In the genomic region with DNA sequence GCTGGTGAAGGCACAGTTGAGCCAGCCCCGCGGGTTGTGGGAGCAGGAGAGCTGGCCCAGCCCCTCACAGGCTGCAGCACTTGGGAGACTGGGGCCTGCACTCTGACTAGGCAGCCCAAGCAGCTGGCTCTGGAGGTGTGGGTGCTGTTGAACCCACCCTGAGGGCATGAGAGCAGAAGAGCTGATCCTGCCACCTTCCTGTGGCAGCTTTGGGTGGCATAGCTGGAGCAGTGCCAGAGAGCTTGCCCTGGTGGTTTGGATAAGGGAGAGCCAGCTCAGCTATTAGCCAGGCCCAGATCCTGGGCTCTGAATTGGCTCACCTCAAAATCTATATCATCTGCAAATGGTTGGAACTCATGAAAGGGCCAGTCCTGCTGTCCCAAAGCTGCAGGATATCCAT, we compare ENCODE assay signal across 17 mouse cellular contexts. TPM values are rescaled to one million over a fixed set of nuclear protein-coding genes. Genes with fewer than 3 reads are reported as not detected.
A peak's percentile ranks its signal among the peaks of the same experiment; 100 is the strongest.
DNase-seq lines count a peak whose midpoint lies in the region; TF ChIP-seq lines count a peak whose summit lies in the region.
"Had no signal": no experiment of that assay in that cellular context is flagged by ENCODE, and none has a peak within 500 bp of the region (broad histone marks: within the 10 kb centered on the region; RNA-seq: fewer than 3 reads in every experiment).

No protein-coding gene starts in this region.

- peak overlapping the region; percentile 22; the same call in 1 of the 2 replicates for H3K4me3 ChIP-seq in testis, adult 2 months (ENCODE audit: control insufficient read depth, low read depth, low read length)
- H3K4me3 ChIP-seq: heart, embryonic 13.5 days; hindbrain, embryonic 15.5 days; limb, embryonic 15.5 days; myocyte had no signal

- peak; percentile 7 to 42 for DNase-seq in heart, postnatal 14 days
- no peak for DNase-seq in heart, adult 8-10 months (ENCODE audit: low spot score)
- DNase-seq in testis, postnatal 10 days (ENCODE audit: low spot score) = no peak
- DNase-seq in kidney, postnatal 25 days = peak; percentile 74 to 79
- DNase-seq in urinary bladder, adult 2 months (ENCODE audit: low spot score) = no peak
- no peak for DNase-seq in layer of hippocampus, adult 9-10 months (ENCODE audit: low spot score)
- DNase-seq in cerebellum, postnatal 4 days (ENCODE audit: low spot score in 2 of 2) = no peak
- DNase-seq: B cell, adult 2 months; embryo, embryonic 11 days; gastrocnemius, postnatal 25 days; lung, postnatal 10 days had no signal

- no peaks in the 10 kb centered on the region for H3K27me3 ChIP-seq in testis, adult 2 months (ENCODE audit: control insufficient read depth, insufficient read depth, low read length)
- H3K27me3 ChIP-seq: heart, embryonic 13.5 days; hindbrain, embryonic 15.5 days; limb, embryonic 15.5 days had no signal

- no peak for TF ChIP-seq CTCF in testis, adult 2 months (IDR thresholded peaks at IDR 0.05; ENCODE audit: control insufficient read depth, insufficient read depth, insufficient replicate concordance, low read depth, low read length)

- H3K27ac ChIP-seq in testis, adult 2 months (ENCODE audit: control insufficient read depth, insufficient read depth, low read depth, low read length) = no peak overlapping the region
- H3K27ac ChIP-seq: heart, embryonic 13.5 days; hindbrain, embryonic 15.5 days; limb, embryonic 15.5 days had no signal

- H3K36me3 ChIP-seq in testis, adult 2 months (ENCODE audit: control insufficient read depth, insufficient read depth, low read length) = no peaks in the 10 kb centered on the region
- H3K36me3 ChIP-seq: heart, embryonic 13.5 days; hindbrain, embryonic 15.5 days; limb, embryonic 15.5 days had no signal

- peaks cover 6% of the 10 kb centered on the region for H3K4me1 ChIP-seq in testis, adult 2 months (ENCODE audit: control insufficient read depth, insufficient read depth, low read length)

- intact Hi-C loops in heart, postnatal 14 days (cut with DNase I) = loop anchor here (5.0 kb wide), 1 partner anchor 200 kb away; no protein-coding TSS in a partner anchor

- TF ChIP-seq POLR2A in testis, adult 2 months (IDR thresholded peaks at IDR 0.05; ENCODE audit: control insufficient read depth, low read depth, low read length) = no peak

RNA-seq across cellular contexts. Expression of gene Zmynd12, which starts 5.1 kb away (rescaled TPM):
- total RNA-seq in heart, postnatal 14 days (2021) = not detected
- total RNA-seq in heart, adult 8-10 months (2022) = not detected
- 89.5 and 104 TPM in 2 replicates for polyA plus RNA-seq in testis, adult 2 months (2012; rRNA removed)
- polyA plus RNA-seq in urinary bladder, adult 2 months (2012; rRNA removed) = 1.3 and 1.9 TPM in 2 replicates
- total RNA-seq: gastrocnemius, postnatal 25 days had no signal
- polyA plus RNA-seq: midbrain, embryonic 11.5 days had no signal

RNA-seq across cellular contexts. Expression of gene Ppcs, which starts 5.5 kb away (rescaled TPM):
- 1 to 10 TPM; 8.4 to 8.5 TPM for total RNA-seq in heart, postnatal 14 days (2021)
- 10 to 100 TPM in 3 of 4 experiments, 1 to 10 TPM in 1; 6.2 to 13.3 (median 11.9) TPM for total RNA-seq in heart, adult 8-10 months (2022)
- 4.8 and 5.3 TPM in 2 replicates for polyA plus RNA-seq in testis, adult 2 months (2012; rRNA removed)
- 29.4 and 31.5 TPM in 2 replicates for polyA plus RNA-seq in urinary bladder, adult 2 months (2012; rRNA removed)

RNA-seq across cellular contexts. Expression of gene Ccdc30, which starts 12.4 kb away (rescaled TPM):
- total RNA-seq in heart, postnatal 14 days (2021) = under 1 TPM; 0.27 to 0.38 TPM
- 1 to 10 TPM in 1 of 4 experiments, under 1 TPM in 2, not detected in 1; 0.19 to 1.3 (median 0.44) TPM for total RNA-seq in heart, adult 8-10 months (2022)
- 182 and 206 TPM in 2 replicates for polyA plus RNA-seq in testis, adult 2 months (2012; rRNA removed)
- polyA plus RNA-seq in urinary bladder, adult 2 months (2012; rRNA removed) = 0.98 and 1.7 TPM in 2 replicates

Comparison
In these comparisons a context has a peak if more than half of its experiments do, and no peak if none do; other contexts are left out.
1. DNase-seq: peak in heart, postnatal 14 days (2 of 2) and kidney, postnatal 25 days (2 of 2); none in heart, adult 8-10 months (single experiment), testis, postnatal 10 days (single experiment), urinary bladder, adult 2 months (single experiment), layer of hippocampus, adult 9-10 months (single experiment) and cerebellum, postnatal 4 days (0 of 2).